Mouse (Mus musculus) kidney, embryonic 16.5 days (tissue): ENCODE measurements around the gene Folr1. TPM values are rescaled to one million over a fixed set of nuclear protein-coding genes. Genes with fewer than 3 reads are reported as not detected.

ENCODE experiments used
- ATAC-seq: fragments of 200-750 bp; cut with Nextera tagmentation; 2 replicates; pipeline ENCODE4 v1.8.0; 2017; ENCODE audit warnings: moderate TSS enrichment; ENCODE audit not compliant: low FRiP score, low TSS enrichment
- H3K27ac ChIP-seq: fragments of 300-500 bp; sonication (generic); 2 replicates; pipeline ENCODE4 v1.5.1; 2014; ENCODE audit warnings: low read length
- H3K27me3 ChIP-seq: fragments of 300-500 bp; sonication (generic); 2 replicates; pipeline ENCODE4 v1.6.1; 2014; ENCODE audit warnings: low read length, control low read depth, mixed read lengths; ENCODE audit not compliant: insufficient read depth
- H3K36me3 ChIP-seq: fragments of 300-500 bp; sonication (generic); 2 replicates; pipeline ENCODE4 v1.6.1; 2014; ENCODE audit warnings: low read length, control low read depth, mixed read lengths; ENCODE audit not compliant: insufficient read depth
- H3K4me1 ChIP-seq: fragments of 300-500 bp; sonication (generic); 2 replicates; pipeline ENCODE4 v1.6.1; 2014; ENCODE audit warnings: low read length, control low read depth, mixed read lengths; ENCODE audit not compliant: insufficient read depth
- H3K4me2 ChIP-seq: fragments of 300-500 bp; sonication (generic); replicated peaks from 2 replicates; pipeline ENCODE4 v1.6.1; 2014; ENCODE audit warnings: low read depth, low read length
- H3K4me3 ChIP-seq: fragments of 300-500 bp; sonication (generic); 2 replicates; pipeline ENCODE4 v1.5.1; 2014; ENCODE audit warnings: mild to moderate bottlenecking, low read length
- H3K9ac ChIP-seq: fragments of 300-500 bp; sonication (generic); replicated peaks from 2 replicates; pipeline ENCODE4 v1.6.1; 2014; ENCODE audit warnings: low read length
- H3K9me3 ChIP-seq: fragments of 300-500 bp; sonication (generic); 2 replicates; pipeline ENCODE4 v1.6.1; 2016; ENCODE audit warnings: low read length, control low read depth
- WGBS: fragments of 180-500 bp; shearing (Covaris S2); extraction: QIAGEN DNeasy Blood & Tissue Kit; methylation state at CpG from one replicate; pipeline ENCODE4 v1.1.7; 2014; 5-methylcytosine and 5-hydroxymethylcytosine counted together
- polyA plus RNA-seq: library from polyadenylated mRNA; unstranded; fragments of >200 nt; fragmentation: Nextera tagmentation; extraction: Ambion mirVana; gene quantifications from 2 replicates; pipeline ENCODE4 v1.2.1, GENCODE M21; 2015

Gene Folr1
- polyA plus RNA-seq, 1 experiment from 2014 or later, result 98.0 TPM

- Histone ChIP-seq H3K36me3 (peaks cover 42% of the 10 kb centered on the region), H3K9ac (peak overlapping the region; percentile 36; the same call in 1 of the 2 replicates), H3K27me3 (no peaks in the 10 kb centered on the region), H3K27ac (no peak overlapping the region), H3K4me2 (peak overlapping the region; percentile 73), H3K4me1 (peaks cover 28% of the 10 kb centered on the region), H3K9me3 (no peaks in the 10 kb centered on the region), H3K4me3 (peak overlapping the region; percentile 88; the same call in 1 of the 2 replicates)
- no peak for ATAC-seq
- 62% methylated on average over 3 of the region's 3 CpGs for WGBS
Observed at GRCm38 (mm10) chr7:101834903-101835302, 35.7 kb downstream of the Folr1 start.

GRCm38 (mm10) chr7:101833916-101834584 lies 36.5 kb downstream of the Folr1 start:
- H3K27ac ChIP-seq, result no peak overlapping the region
- 0 out of 2 replicates have a peak overlapping the region, but pooled peaks have one; percentile 88 for H3K4me3 ChIP-seq
- H3K4me1 ChIP-seq, result peaks cover 26% of the 10 kb centered on the region
- no peak overlapping the region for H3K9ac ChIP-seq
- H3K27me3 ChIP-seq, result no peaks in the 10 kb centered on the region
- no peak overlapping the region for H3K4me2 ChIP-seq
- no peak for ATAC-seq
- WGBS, result 53% methylated on average over 3 of the region's 3 CpGs
- H3K9me3 ChIP-seq, result no peaks in the 10 kb centered on the region
- peaks cover 51% of the 10 kb centered on the region for H3K36me3 ChIP-seq

GRCm38 (mm10) chr7:101833352-101833751 lies 37.2 kb downstream of the Folr1 start:
- no peak overlapping the region for H3K27ac ChIP-seq
- peaks cover 19% of the 10 kb centered on the region for H3K4me1 ChIP-seq
- ATAC-seq, result no peak
- peaks cover 58% of the 10 kb centered on the region for H3K36me3 ChIP-seq
- no peak overlapping the region for H3K9ac ChIP-seq
- H3K4me3 ChIP-seq, result no peak overlapping the region
- H3K9me3 ChIP-seq, result no peaks in the 10 kb centered on the region
- WGBS, result 76% methylated on average over 5 of the region's 5 CpGs
- H3K27me3 ChIP-seq, result no peaks in the 10 kb centered on the region
- H3K4me2 ChIP-seq, result no peak overlapping the region

- 91% methylated on average over 4 of the region's 4 CpGs for WGBS
- ATAC-seq, result no peak
Observed at GRCm38 (mm10) chr7:101832372-101832771, 38.2 kb downstream of the Folr1 start.

DNA sequence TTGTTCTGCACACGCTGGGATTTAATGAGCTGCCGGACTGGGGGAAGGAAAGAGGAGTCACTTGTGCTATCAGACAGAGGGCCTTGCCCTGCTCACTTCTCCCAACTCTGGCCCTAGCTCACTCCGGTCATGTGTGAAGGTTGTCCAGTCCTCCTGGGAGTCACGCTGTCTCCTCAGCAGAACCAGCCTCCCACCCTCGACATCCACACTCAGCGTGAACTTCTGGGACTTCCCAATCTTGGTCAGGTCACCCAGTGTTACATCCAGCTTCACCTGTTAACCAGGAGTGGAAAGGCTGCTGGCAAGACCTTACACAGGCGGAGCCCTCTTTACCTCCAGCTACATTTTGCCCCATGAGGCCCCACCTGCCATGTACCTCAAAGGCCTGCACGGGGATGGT lies 39.2 kb downstream of the Folr1 start:
- H3K27me3 ChIP-seq, result no peaks in the 10 kb centered on the region
- H3K4me1 ChIP-seq, result peaks cover 18% of the 10 kb centered on the region
- H3K27ac ChIP-seq, result no peak overlapping the region
- ATAC-seq, result no peak
- no peak overlapping the region for H3K9ac ChIP-seq
- no peak overlapping the region for H3K4me2 ChIP-seq
- no peak overlapping the region for H3K4me3 ChIP-seq
- peaks cover 77% of the 10 kb centered on the region for H3K36me3 ChIP-seq
- H3K9me3 ChIP-seq, result no peaks in the 10 kb centered on the region
- 94% methylated on average over 8 of the region's 8 CpGs for WGBS

More at GRCm38 (mm10) chr7:101832372-101832771, 38.2 kb downstream of the Folr1 start:
- peaks cover 68% of the 10 kb centered on the region for H3K36me3 ChIP-seq
- no peak overlapping the region for H3K9ac ChIP-seq
- peaks cover 18% of the 10 kb centered on the region for H3K4me1 ChIP-seq
- no peak overlapping the region for H3K4me2 ChIP-seq
- H3K27ac ChIP-seq, result no peak overlapping the region
- no peaks in the 10 kb centered on the region for H3K27me3 ChIP-seq
- H3K4me3 ChIP-seq, result no peak overlapping the region
- H3K9me3 ChIP-seq, result no peaks in the 10 kb centered on the region

GRCm38 (mm10) chr7:101830373-101830772 lies 40.2 kb downstream of the Folr1 start:
- H3K9me3 ChIP-seq, result no peaks in the 10 kb centered on the region
- 89% methylated on average over 3 of the region's 3 CpGs for WGBS
- no peak overlapping the region for H3K4me3 ChIP-seq
- peaks cover 16% of the 10 kb centered on the region for H3K4me1 ChIP-seq
- H3K4me2 ChIP-seq, result no peak overlapping the region
- no peak for ATAC-seq
- no peak overlapping the region for H3K9ac ChIP-seq
- no peaks in the 10 kb centered on the region for H3K27me3 ChIP-seq
- no peak overlapping the region for H3K27ac ChIP-seq
- peaks cover 88% of the 10 kb centered on the region for H3K36me3 ChIP-seq

GRCm38 (mm10) chr7:101823758-101824630 lies 46.6 kb downstream of the Folr1 start:
- Histone ChIP-seq H3K36me3 (peaks cover 58% of the 10 kb centered on the region), H3K9me3 (no peaks in the 10 kb centered on the region), H3K27ac (no peak overlapping the region), H3K4me1 (peaks cover 24% of the 10 kb centered on the region), H3K9ac (no peak overlapping the region), H3K4me2 (no peak overlapping the region), H3K27me3 (peaks cover 34% of the 10 kb centered on the region), H3K4me3 (no peak overlapping the region)
- no peak for ATAC-seq
- 74% methylated on average over 18 of the region's 18 CpGs for WGBS

- peak; percentile 20; the same call in 1 of the 2 replicates for ATAC-seq
- no peaks in the 10 kb centered on the region for H3K9me3 ChIP-seq
- H3K27me3 ChIP-seq, result peaks cover 43% of the 10 kb centered on the region
- peak overlapping the region; percentile 97 for H3K4me2 ChIP-seq
- no peak overlapping the region; the same call in 1 of the 2 replicates for H3K27ac ChIP-seq
- peaks cover 28% of the 10 kb centered on the region for H3K4me1 ChIP-seq
- H3K36me3 ChIP-seq, result peaks cover 49% of the 10 kb centered on the region
- 35% methylated on average over 32 of the region's 32 CpGs for WGBS
- H3K4me3 ChIP-seq, result no peak overlapping the region; the same call in 1 of the 2 replicates
- H3K9ac ChIP-seq, result no peak overlapping the region
Observed at GRCm38 (mm10) chr7:101822836-101823757, 47.5 kb downstream of the Folr1 start.
